Mouse (Mus musculus): ENCODE data around the gene Gm20388.
A peak's percentile ranks its signal among the peaks of the same experiment; 100 is the strongest.

The Gm20388 gene

GRCm38 (mm10) chr8:120437666-120438395, 527.2 kb downstream of the Gm20388 start:
- DNase-seq (ENCODE audit: low spot score): no peak

GRCm38 (mm10) chr8:120439309-120439708, 528.7 kb downstream of the Gm20388 start:
- peak; percentile 80 for DNase-seq (ENCODE audit: low spot score)

- no peak for DNase-seq (ENCODE audit: low spot score)
Measured at GRCm38 (mm10) chr8:120440739-120441138, 530.1 kb downstream of the Gm20388 start.

GRCm38 (mm10) chr8:120441637-120442036, 531.0 kb downstream of the Gm20388 start:
- no peak for DNase-seq (ENCODE audit: low spot score)

GRCm38 (mm10) chr8:120442306-120443003, 531.8 kb downstream of the Gm20388 start:
- DNase-seq (ENCODE audit: low spot score): no peak

- no peak for DNase-seq (ENCODE audit: low spot score)
Measured at GRCm38 (mm10) chr8:120445249-120445648, 534.6 kb downstream of the Gm20388 start.

GRCm38 (mm10) chr8:120448131-120448530, 537.5 kb downstream of the Gm20388 start:
- no peak for DNase-seq (ENCODE audit: low spot score)

- DNase-seq (ENCODE audit: low spot score): no peak
Measured at GRCm38 (mm10) chr8:120449139-120449538, 538.5 kb downstream of the Gm20388 start.

- DNase-seq (ENCODE audit: low spot score): peak; percentile 66
Measured at GRCm38 (mm10) chr8:120449608-120450031, 539.0 kb downstream of the Gm20388 start.

GRCm38 (mm10) chr8:120452111-120452510, 541.5 kb downstream of the Gm20388 start:
- no peak for DNase-seq (ENCODE audit: low spot score)

GRCm38 (mm10) chr8:120454404-120454803, 543.8 kb downstream of the Gm20388 start:
- no peak for DNase-seq (ENCODE audit: low spot score)

GRCm38 (mm10) chr8:120460375-120460774, 549.7 kb downstream of the Gm20388 start:
- no peak for DNase-seq (ENCODE audit: low spot score)

GRCm38 (mm10) chr8:120462119-120462551, 551.5 kb downstream of the Gm20388 start:
- DNase-seq (ENCODE audit: low spot score): no peak

GRCm38 (mm10) chr8:120462611-120463010, 552.0 kb downstream of the Gm20388 start:
- no peak for DNase-seq (ENCODE audit: low spot score)

- DNase-seq (ENCODE audit: low spot score): no peak
Measured at GRCm38 (mm10) chr8:120463918-120464584, 553.4 kb downstream of the Gm20388 start.

- no peak for DNase-seq (ENCODE audit: low spot score)
Measured at GRCm38 (mm10) chr8:120464585-120464937, 553.9 kb downstream of the Gm20388 start.

GRCm38 (mm10) chr8:120465710-120466109, 555.1 kb downstream of the Gm20388 start:
- DNase-seq (ENCODE audit: low spot score): no peak

- DNase-seq (ENCODE audit: low spot score): no peak
Measured at GRCm38 (mm10) chr8:120466266-120466665, 555.6 kb downstream of the Gm20388 start.

GRCm38 (mm10) chr8:120467598-120467997, 557.0 kb downstream of the Gm20388 start:
- no peak for DNase-seq (ENCODE audit: low spot score)

- DNase-seq (ENCODE audit: low spot score): no peak
Measured at GRCm38 (mm10) chr8:120470170-120470569, 559.5 kb downstream of the Gm20388 start.

- DNase-seq (ENCODE audit: low spot score): no peak
Measured at GRCm38 (mm10) chr8:120471166-120471565, 560.5 kb downstream of the Gm20388 start.

GRCm38 (mm10) chr8:120471752-120472151, 561.1 kb downstream of the Gm20388 start:
- DNase-seq (ENCODE audit: low spot score): no peak

- no peak for DNase-seq (ENCODE audit: low spot score)
Measured at GRCm38 (mm10) chr8:120472230-120472629, 561.6 kb downstream of the Gm20388 start.

All from retina, embryonic 14.5 days (tissue).